Mouse (Mus musculus): ENCODE data around the gene Got1. TPM values are rescaled to one million over a fixed set of nuclear protein-coding genes. Genes with fewer than 3 reads are reported as not detected.

The Got1 gene
- polyA plus RNA-seq, 1 experiment from 2014 or later, result 149 TPM

GRCm38 (mm10) chr19:43478891-43479290 lies 45.5 kb downstream of the Got1 start:
- 20% methylated on average over 5 of the region's 5 CpGs for WGBS
- no peak for ATAC-seq (ENCODE audit: insufficient number of reproducible peaks, insufficient read depth, low FRiP score, low read depth)
- no peaks in the 10 kb centered on the region for H3K27me3 ChIP-seq (ENCODE audit: control insufficient read depth, insufficient read depth, low read length)
- no peak overlapping the region for H3K9ac ChIP-seq (ENCODE audit: low read length)
- peaks cover 10 to 18% of the 10 kb centered on the region in 2 experiments for H3K4me1 ChIP-seq (ENCODE audit: control insufficient read depth in 2 of 2, insufficient read depth in 2 of 2, low read length in 2 of 2)
- H3K36me3 ChIP-seq (ENCODE audit: control insufficient read depth, insufficient read depth, low read length), result no peaks in the 10 kb centered on the region
- no peak overlapping the region for H3K4me2 ChIP-seq (ENCODE audit: low read length)
- H3K27ac ChIP-seq (replicated peaks in 1 of 2; ENCODE audit: control insufficient read depth in 1 of 2, insufficient read depth in 1 of 2, low read depth in 2 of 2, low read length in 2 of 2), result no peak overlapping the region
- no peaks in the 10 kb centered on the region for H3K9me3 ChIP-seq (ENCODE audit: control insufficient read depth, low read length)
- no peak overlapping the region for H3K4me3 ChIP-seq (ENCODE audit: control insufficient read depth in 1 of 2, insufficient read depth in 1 of 2, low read depth in 1 of 2, low read length in 2 of 2)

- no peak for ATAC-seq (ENCODE audit: insufficient number of reproducible peaks, insufficient read depth, low FRiP score, low read depth)
Measured at GRCm38 (mm10) chr19:43477436-43477835, 47.0 kb downstream of the Got1 start.

GRCm38 (mm10) chr19:43476063-43476462 lies 48.3 kb downstream of the Got1 start:
- Histone ChIP-seq H3K36me3 (ENCODE audit: control insufficient read depth, insufficient read depth, low read length) (no peaks in the 10 kb centered on the region), H3K27ac (replicated peaks in 1 of 2; ENCODE audit: control insufficient read depth in 1 of 2, insufficient read depth in 1 of 2, low read depth in 2 of 2, low read length in 2 of 2) (no peak overlapping the region), H3K27me3 (ENCODE audit: control insufficient read depth, insufficient read depth, low read length) (no peaks in the 10 kb centered on the region), H3K4me1 (ENCODE audit: control insufficient read depth in 2 of 2, insufficient read depth in 2 of 2, low read length in 2 of 2) (peaks cover 10 to 18% of the 10 kb centered on the region in 2 experiments), H3K4me3 (ENCODE audit: control insufficient read depth in 1 of 2, insufficient read depth in 1 of 2, low read depth in 1 of 2, low read length in 2 of 2) (no peak overlapping the region), H3K4me2 (ENCODE audit: low read length) (no peak overlapping the region), H3K9me3 (ENCODE audit: control insufficient read depth, low read length) (no peaks in the 10 kb centered on the region), H3K9ac (ENCODE audit: low read length) (no peak overlapping the region)
- 0 out of 2 replicates have a peak, but pooled peaks have one; percentile 6 for ATAC-seq (ENCODE audit: insufficient number of reproducible peaks, insufficient read depth, low FRiP score, low read depth)
- WGBS, result 41% methylated on average over 7 of the region's 7 CpGs

More at GRCm38 (mm10) chr19:43477436-43477835, 47.0 kb downstream of the Got1 start:
- Histone ChIP-seq H3K9me3 (ENCODE audit: control insufficient read depth, low read length) (no peaks in the 10 kb centered on the region), H3K4me3 (ENCODE audit: control insufficient read depth in 1 of 2, insufficient read depth in 1 of 2, low read depth in 1 of 2, low read length in 2 of 2) (no peak overlapping the region), H3K27me3 (ENCODE audit: control insufficient read depth, insufficient read depth, low read length) (no peaks in the 10 kb centered on the region), H3K4me1 (ENCODE audit: control insufficient read depth in 2 of 2, insufficient read depth in 2 of 2, low read length in 2 of 2) (peaks cover 10 to 18% of the 10 kb centered on the region in 2 experiments), H3K27ac (replicated peaks in 1 of 2; ENCODE audit: control insufficient read depth in 1 of 2, insufficient read depth in 1 of 2, low read depth in 2 of 2, low read length in 2 of 2) (no peak overlapping the region), H3K9ac (ENCODE audit: low read length) (no peak overlapping the region), H3K4me2 (ENCODE audit: low read length) (no peak overlapping the region), H3K36me3 (ENCODE audit: control insufficient read depth, insufficient read depth, low read length) (no peaks in the 10 kb centered on the region)
- 87% methylated on average over 5 of the region's 5 CpGs for WGBS

- WGBS, result 37% methylated on average over 2 of the region's 2 CpGs
- Histone ChIP-seq H3K27ac (replicated peaks in 1 of 2; ENCODE audit: control insufficient read depth in 1 of 2, insufficient read depth in 1 of 2, low read depth in 2 of 2, low read length in 2 of 2) (no peak overlapping the region), H3K4me2 (ENCODE audit: low read length) (no peak overlapping the region), H3K27me3 (ENCODE audit: control insufficient read depth, insufficient read depth, low read length) (no peaks in the 10 kb centered on the region), H3K9me3 (ENCODE audit: control insufficient read depth, low read length) (no peaks in the 10 kb centered on the region), H3K36me3 (ENCODE audit: control insufficient read depth, insufficient read depth, low read length) (no peaks in the 10 kb centered on the region), H3K4me1 (ENCODE audit: control insufficient read depth in 2 of 2, insufficient read depth in 2 of 2, low read length in 2 of 2) (peaks cover 10 to 18% of the 10 kb centered on the region in 2 experiments), H3K4me3 (ENCODE audit: control insufficient read depth in 1 of 2, insufficient read depth in 1 of 2, low read depth in 1 of 2, low read length in 2 of 2) (no peak overlapping the region), H3K9ac (ENCODE audit: low read length) (no peak overlapping the region)
- no peak for ATAC-seq (ENCODE audit: insufficient number of reproducible peaks, insufficient read depth, low FRiP score, low read depth)
Measured at GRCm38 (mm10) chr19:43475642-43476041, 48.8 kb downstream of the Got1 start.

GRCm38 (mm10) chr19:43472781-43473180 lies 51.6 kb downstream of the Got1 start:
- Histone ChIP-seq H3K27ac (replicated peaks in 1 of 2; ENCODE audit: control insufficient read depth in 1 of 2, insufficient read depth in 1 of 2, low read depth in 2 of 2, low read length in 2 of 2) (no peak overlapping the region), H3K4me1 (ENCODE audit: control insufficient read depth in 2 of 2, insufficient read depth in 2 of 2, low read length in 2 of 2) (peaks cover 10 to 18% of the 10 kb centered on the region in 2 experiments), H3K9ac (ENCODE audit: low read length) (no peak overlapping the region), H3K4me2 (ENCODE audit: low read length) (no peak overlapping the region), H3K27me3 (ENCODE audit: control insufficient read depth, insufficient read depth, low read length) (no peaks in the 10 kb centered on the region), H3K9me3 (ENCODE audit: control insufficient read depth, low read length) (no peaks in the 10 kb centered on the region), H3K36me3 (ENCODE audit: control insufficient read depth, insufficient read depth, low read length) (no peaks in the 10 kb centered on the region), H3K4me3 (ENCODE audit: control insufficient read depth in 1 of 2, insufficient read depth in 1 of 2, low read depth in 1 of 2, low read length in 2 of 2) (no peak overlapping the region)
- ATAC-seq (ENCODE audit: insufficient number of reproducible peaks, insufficient read depth, low FRiP score, low read depth), result no peak
- WGBS, result 90% methylated on average over 7 of the region's 7 CpGs

GRCm38 (mm10) chr19:43472331-43472730 lies 52.1 kb downstream of the Got1 start:
- Histone ChIP-seq H3K4me2 (ENCODE audit: low read length) (no peak overlapping the region), H3K27me3 (ENCODE audit: control insufficient read depth, insufficient read depth, low read length) (no peaks in the 10 kb centered on the region), H3K36me3 (ENCODE audit: control insufficient read depth, insufficient read depth, low read length) (no peaks in the 10 kb centered on the region), H3K9ac (ENCODE audit: low read length) (no peak overlapping the region), H3K4me1 (ENCODE audit: control insufficient read depth in 2 of 2, insufficient read depth in 2 of 2, low read length in 2 of 2) (peaks cover 10 to 18% of the 10 kb centered on the region in 2 experiments), H3K9me3 (ENCODE audit: control insufficient read depth, low read length) (no peaks in the 10 kb centered on the region), H3K4me3 (ENCODE audit: control insufficient read depth in 1 of 2, insufficient read depth in 1 of 2, low read depth in 1 of 2, low read length in 2 of 2) (no peak overlapping the region), H3K27ac (replicated peaks in 1 of 2; ENCODE audit: control insufficient read depth in 1 of 2, insufficient read depth in 1 of 2, low read depth in 2 of 2, low read length in 2 of 2) (no peak overlapping the region)
- no peak for ATAC-seq (ENCODE audit: insufficient number of reproducible peaks, insufficient read depth, low FRiP score, low read depth)
- 77% methylated on average over 8 of the region's 8 CpGs for WGBS

GRCm38 (mm10) chr19:43469333-43469732 lies 55.1 kb downstream of the Got1 start:
- H3K4me3 ChIP-seq (ENCODE audit: control insufficient read depth in 1 of 2, insufficient read depth in 1 of 2, low read depth in 1 of 2, low read length in 2 of 2), result no peak overlapping the region
- no peaks in the 10 kb centered on the region for H3K4me1 ChIP-seq (ENCODE audit: control insufficient read depth in 2 of 2, insufficient read depth in 2 of 2, low read length in 2 of 2)
- H3K4me2 ChIP-seq (ENCODE audit: low read length), result no peak overlapping the region
- WGBS, result 50% methylated on average over 7 of the region's 7 CpGs
- ATAC-seq (ENCODE audit: insufficient number of reproducible peaks, insufficient read depth, low FRiP score, low read depth), result no peak
- H3K27ac ChIP-seq (replicated peaks in 1 of 2; ENCODE audit: control insufficient read depth in 1 of 2, insufficient read depth in 1 of 2, low read depth in 2 of 2, low read length in 2 of 2), result no peak overlapping the region
- no peaks in the 10 kb centered on the region for H3K9me3 ChIP-seq (ENCODE audit: control insufficient read depth, low read length)
- H3K36me3 ChIP-seq (ENCODE audit: control insufficient read depth, insufficient read depth, low read length), result no peaks in the 10 kb centered on the region
- H3K9ac ChIP-seq (ENCODE audit: low read length), result no peak overlapping the region
- H3K27me3 ChIP-seq (ENCODE audit: control insufficient read depth, insufficient read depth, low read length), result no peaks in the 10 kb centered on the region

GRCm38 (mm10) chr19:43467927-43468685 lies 56.3 kb downstream of the Got1 start:
- Histone ChIP-seq H3K9me3 (ENCODE audit: control insufficient read depth, low read length) (no peaks in the 10 kb centered on the region), H3K4me2 (ENCODE audit: low read length) (no peak overlapping the region), H3K9ac (ENCODE audit: low read length) (no peak overlapping the region), H3K27ac (replicated peaks in 1 of 2; ENCODE audit: control insufficient read depth in 1 of 2, insufficient read depth in 1 of 2, low read depth in 2 of 2, low read length in 2 of 2) (no peak overlapping the region), H3K4me3 (ENCODE audit: control insufficient read depth in 1 of 2, insufficient read depth in 1 of 2, low read depth in 1 of 2, low read length in 2 of 2) (no peak overlapping the region), H3K4me1 (ENCODE audit: control insufficient read depth in 2 of 2, insufficient read depth in 2 of 2, low read length in 2 of 2) (no peaks in the 10 kb centered on the region), H3K36me3 (ENCODE audit: control insufficient read depth, insufficient read depth, low read length) (no peaks in the 10 kb centered on the region), H3K27me3 (ENCODE audit: control insufficient read depth, insufficient read depth, low read length) (no peaks in the 10 kb centered on the region)
- 73% methylated on average over 12 of the region's 12 CpGs for WGBS
- ATAC-seq (ENCODE audit: insufficient number of reproducible peaks, insufficient read depth, low FRiP score, low read depth), result no peak

Measured in heart, embryonic 14.5 days (tissue).